25 mouse cellular contexts compared by ENCODE assay signal in genomic region chr3:27683374-27683773, GRCm38 (mm10). TPM values are rescaled to one million over a fixed set of nuclear protein-coding genes. Genes with fewer than 3 reads are reported as not detected.
A peak's percentile ranks its signal among the peaks of the same experiment; 100 is the strongest.
DNase-seq lines count a peak whose midpoint lies in the region; ATAC-seq and TF ChIP-seq lines count a peak whose summit lies in the region.
"Had no signal": no experiment of that assay in that cellular context is flagged by ENCODE, and none has a peak within 500 bp of the region (broad histone marks: within the 10 kb centered on the region; RNA-seq: fewer than 3 reads in every experiment).

No protein-coding gene starts in this region.

- H3K9ac ChIP-seq in heart, postnatal 0 days (replicated peaks; ENCODE audit: low read depth, low read length): 0 out of 2 replicates have a peak overlapping the region, but pooled peaks have one; percentile 20
- no peak overlapping the region for H3K9ac ChIP-seq in kidney, embryonic 16.5 days (replicated peaks; ENCODE audit: low read length)
- H3K9ac ChIP-seq: embryonic facial prominence, embryonic 15.5 days; heart, embryonic 12.5 days; hindbrain, embryonic 14.5 days had no signal

- no peaks in the 10 kb centered on the region for H3K27me3 ChIP-seq in heart, postnatal 0 days (ENCODE audit: control insufficient read depth, insufficient read depth, low read length)
- no peaks in the 10 kb centered on the region for H3K27me3 ChIP-seq in heart, embryonic 10.5 days (ENCODE audit: insufficient read depth, poor library complexity, severe bottlenecking)
- H3K27me3 ChIP-seq in kidney, embryonic 16.5 days (ENCODE audit: insufficient read depth, low read length): no peaks in the 10 kb centered on the region
- H3K27me3 ChIP-seq: embryonic facial prominence, embryonic 15.5 days; heart, embryonic 12.5 days had no signal

- WGBS in heart, postnatal 0 days: 13% methylated on average over 4 of the region's 4 CpGs
- WGBS in heart, embryonic 10.5 days: 68% methylated on average over 4 of the region's 4 CpGs
- WGBS in kidney, embryonic 16.5 days: 14% methylated on average over 4 of the region's 4 CpGs

- H3K9me3 ChIP-seq in heart, postnatal 0 days (replicated peaks; ENCODE audit: control insufficient read depth, low read length): no peaks in the 10 kb centered on the region
- no peaks in the 10 kb centered on the region for H3K9me3 ChIP-seq in heart, embryonic 10.5 days
- H3K9me3 ChIP-seq in kidney, embryonic 16.5 days (ENCODE audit: low read length): no peaks in the 10 kb centered on the region
- H3K9me3 ChIP-seq: embryonic facial prominence, embryonic 15.5 days; G1E; heart, embryonic 12.5 days had no signal

- H3K36me3 ChIP-seq in heart, postnatal 0 days (replicated peaks; ENCODE audit: control insufficient read depth, insufficient read depth, low read length): peaks cover 16% of the 10 kb centered on the region; the same call in 1 of the 2 replicates
- H3K36me3 ChIP-seq in heart, embryonic 10.5 days: peaks cover 21% of the 10 kb centered on the region; the same call in 1 of the 2 replicates
- no peaks in the 10 kb centered on the region for H3K36me3 ChIP-seq in kidney, embryonic 16.5 days (ENCODE audit: insufficient read depth, low read length)
- H3K36me3 ChIP-seq: G1E had no signal

- peak; percentile 97 for ATAC-seq in frontal cortex, adult (ENCODE audit: low TSS enrichment)
- no peak for ATAC-seq in heart, postnatal 0 days (ENCODE audit: insufficient read depth, low read depth)
- peak; percentile 28; the same call in 1 of the 2 replicates for ATAC-seq in kidney, embryonic 16.5 days (ENCODE audit: low FRiP score, low TSS enrichment)
- ATAC-seq: CD4-positive, CD25-positive, alpha-beta regulatory T cell, adult 4 months; forebrain, embryonic 14.5 days had no signal

- H3K27ac ChIP-seq in heart, postnatal 0 days (ENCODE audit: low read depth): peak overlapping the region; percentile 69
- H3K27ac ChIP-seq in heart, embryonic 10.5 days: no peak overlapping the region
- H3K27ac ChIP-seq in kidney, embryonic 16.5 days (ENCODE audit: low read length): no peak overlapping the region
- H3K27ac ChIP-seq: embryonic facial prominence, embryonic 15.5 days; forebrain, embryonic 10.5 days; heart, adult 2 months; hindbrain, embryonic 10.5 days; hindbrain, embryonic 14.5 days had no signal

- no peak overlapping the region for H3K4me2 ChIP-seq in heart, postnatal 0 days (ENCODE audit: low read depth, low read length)
- H3K4me2 ChIP-seq in kidney, embryonic 16.5 days (replicated peaks; ENCODE audit: low read depth, low read length): no peak overlapping the region
- H3K4me2 ChIP-seq: embryonic facial prominence, embryonic 15.5 days; heart, embryonic 12.5 days; hindbrain, embryonic 14.5 days had no signal

- TF ChIP-seq EP300 in heart, postnatal 0 days (IDR thresholded peaks at IDR 0.05; ENCODE audit: low read depth): no peak

- H3K4me1 ChIP-seq in heart, postnatal 0 days (ENCODE audit: control insufficient read depth, insufficient read depth): peaks cover 23% of the 10 kb centered on the region
- peaks cover 32% of the 10 kb centered on the region for H3K4me1 ChIP-seq in heart, embryonic 10.5 days
- H3K4me1 ChIP-seq in kidney, embryonic 16.5 days (ENCODE audit: insufficient read depth, low read length): peaks cover 46% of the 10 kb centered on the region

- DNase-seq in frontal cortex, postnatal 25 days (ENCODE audit: low spot score in 2 of 2): no peak
- DNase-seq in heart, postnatal 0 days (ENCODE audit: low spot score): no peak
- no peak for DNase-seq in heart, embryonic 10.5 days (ENCODE audit: low spot score)
- no peak for DNase-seq in kidney, adult 8-10 months
- peak; percentile 28 for DNase-seq in brain, adult 2 months (ENCODE audit: low read depth, low spot score)
- DNase-seq: adrenal gland, adult 8-10 months; adrenal gland, postnatal 36 days; B cell, adult 2 months; cerebellum, adult 11 months; cerebellum, adult 8-10 months; cerebellum, postnatal 14 days; embryo, embryonic 11 days; gastrocnemius, postnatal 36 days; heart, adult 2 months had no signal

- no peak overlapping the region for H3K4me3 ChIP-seq in heart, postnatal 0 days (ENCODE audit: low read depth, low read length)
- no peak overlapping the region for H3K4me3 ChIP-seq in heart, embryonic 10.5 days
- no peak overlapping the region for H3K4me3 ChIP-seq in kidney, embryonic 16.5 days (ENCODE audit: low read length)
- H3K4me3 ChIP-seq: embryonic facial prominence, embryonic 15.5 days; erythroblast, embryonic 14.5 days; forebrain, embryonic 10.5 days; heart, adult 2 months; heart, embryonic 12.5 days; hindbrain, embryonic 10.5 days had no signal

- TF ChIP-seq CTCF in heart, postnatal 0 days (IDR thresholded peaks at IDR 0.05; ENCODE audit: low read depth): no peak

RNA-seq across cellular contexts. Expression of gene Fndc3b, which starts 27.7 kb away (rescaled TPM):
- 44.1 and 57.1 TPM in 2 replicates for total RNA-seq in heart, postnatal 0 days (2014; rRNA removed; ENCODE audit: low replicate concordance)
- 13.8 and 16.4 TPM in 2 replicates for polyA plus RNA-seq in heart, postnatal 0 days (2015; fragmentation: Nextera tagmentation; extraction: Ambion mirVana)
- polyA plus RNA-seq in heart, embryonic 10.5 days (2016; fragmentation: Nextera tagmentation; extraction: Ambion mirVana): 21.9 and 26.0 TPM in 2 replicates
- 29.8 and 30.4 TPM in 2 replicates for polyA plus RNA-seq in kidney, embryonic 16.5 days (2015; fragmentation: Nextera tagmentation; extraction: Ambion mirVana)
- polyA plus RNA-seq: G1E had no signal
